Mouse (Mus musculus): ENCODE data around the gene Ube2ql1. TPM values are rescaled to one million over a fixed set of nuclear protein-coding genes. Genes with fewer than 3 reads are reported as not detected.

The Ube2ql1 gene
- polyA plus RNA-seq (2014; fragmentation: Illumina TruSeq; extraction: RNeasy Lipid Tissue Mini Kit (QIAGEN cat#74804); ENCODE audit: low read depth, low replicate concordance) = 0.16 TPM

DNA sequence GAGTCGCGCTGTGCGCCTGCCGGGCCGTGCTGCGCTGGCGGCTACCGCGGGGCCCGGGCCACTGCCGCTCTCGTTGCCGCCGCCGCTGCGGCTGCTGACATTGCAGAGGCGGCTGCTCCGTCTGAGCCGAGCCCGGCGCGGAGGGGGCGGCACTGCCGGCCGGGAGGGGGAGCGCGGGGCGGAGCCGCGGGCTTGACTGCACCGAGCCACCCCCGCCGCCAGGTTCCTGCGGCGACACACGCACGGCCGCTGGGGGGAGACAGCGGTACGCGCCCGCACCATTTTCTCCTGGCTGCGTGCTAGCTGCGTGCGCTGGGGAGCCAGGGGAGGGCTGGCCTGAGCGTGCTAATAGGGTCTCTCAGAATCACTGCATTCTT is at the start of gene Ube2ql1:
Gene Ube2ql1 (minus strand): TSS at position 131 of the 377 bp plus-strand sequence.

Other genes starting within 250 kb of the Ube2ql1 start
- 54.8 TPM for gene Nsun2, start 206.1 kb downstream of the Ube2ql1 start, polyA plus RNA-seq (2014; fragmentation: Illumina TruSeq; extraction: RNeasy Lipid Tissue Mini Kit (QIAGEN cat#74804); ENCODE audit: low read depth, low replicate concordance)
- gene Tent4a, start 205.3 kb downstream of the Ube2ql1 start, polyA plus RNA-seq (2014; fragmentation: Illumina TruSeq; extraction: RNeasy Lipid Tissue Mini Kit (QIAGEN cat#74804); ENCODE audit: low read depth, low replicate concordance) = 7.5 TPM
- 9.4 TPM for gene Srd5a1, start 128.4 kb downstream of the Ube2ql1 start, polyA plus RNA-seq (2014; fragmentation: Illumina TruSeq; extraction: RNeasy Lipid Tissue Mini Kit (QIAGEN cat#74804); ENCODE audit: low read depth, low replicate concordance)
- gene Med10, start 62.5 kb upstream of the Ube2ql1 start, polyA plus RNA-seq (2014; fragmentation: Illumina TruSeq; extraction: RNeasy Lipid Tissue Mini Kit (QIAGEN cat#74804); ENCODE audit: low read depth, low replicate concordance) = 44.9 TPM